11 mouse cellular contexts compared by ENCODE assay signal in genomic region chr1:34852116-34852878, GRCm38 (mm10). TPM values are rescaled to one million over a fixed set of nuclear protein-coding genes. Genes with fewer than 3 reads are reported as not detected.
DNase-seq lines count a peak whose midpoint lies in the region; ATAC-seq and TF ChIP-seq lines count a peak whose summit lies in the region.
"Had no signal": no experiment of that assay in that cellular context is flagged by ENCODE, and none has a peak within 500 bp of the region (broad histone marks: within the 10 kb centered on the region; RNA-seq: fewer than 3 reads in every experiment).

No protein-coding gene starts in this region.

- H3K36me3 ChIP-seq in heart, embryonic 15.5 days, result no peaks in the 10 kb centered on the region
- no peaks in the 10 kb centered on the region for H3K36me3 ChIP-seq in midbrain, embryonic 12.5 days
- no peaks in the 10 kb centered on the region for H3K36me3 ChIP-seq in midbrain, embryonic 10.5 days
- peaks cover 1% of the 10 kb centered on the region; the same call in 1 of the 2 replicates for H3K36me3 ChIP-seq in small intestine, adult 2 months (ENCODE audit: control insufficient read depth, insufficient read depth, low read length)
- no peaks in the 10 kb centered on the region for H3K36me3 ChIP-seq in forebrain, embryonic 10.5 days (replicated peaks)
- H3K36me3 ChIP-seq: limb, embryonic 15.5 days had no signal

- peaks cover 23% of the 10 kb centered on the region for H3K4me1 ChIP-seq in heart, embryonic 15.5 days (replicated peaks)
- peaks cover 24% of the 10 kb centered on the region; the same call in 1 of the 2 replicates for H3K4me1 ChIP-seq in midbrain, embryonic 12.5 days
- peaks cover 24% of the 10 kb centered on the region for H3K4me1 ChIP-seq in midbrain, embryonic 10.5 days
- peaks cover 12% of the 10 kb centered on the region for H3K4me1 ChIP-seq in small intestine, adult 2 months (ENCODE audit: control insufficient read depth, insufficient read depth, insufficient read length, low read length)
- peaks cover 18% of the 10 kb centered on the region for H3K4me1 ChIP-seq in forebrain, embryonic 10.5 days

- DNase-seq in heart, postnatal 14 days, result no peak
- no peak for DNase-seq in midbrain, embryonic 10.5 days (ENCODE audit: low spot score)
- DNase-seq in MN1 (ENCODE audit: low spot score), result no peak
- no peak for DNase-seq in forebrain, embryonic 10.5 days (ENCODE audit: extremely low spot score, low spot score)
- DNase-seq: cerebellum, adult 11-12 months; gastrocnemius, postnatal 10 days had no signal

- peak overlapping the region; percentile 8; the same call in 1 of the 2 replicates for H3K4me2 ChIP-seq in heart, embryonic 15.5 days
- H3K4me2 ChIP-seq in midbrain, embryonic 12.5 days (replicated peaks), result no peak overlapping the region
- H3K4me2 ChIP-seq: limb, embryonic 15.5 days had no signal

- H3K27me3 ChIP-seq in heart, embryonic 15.5 days, result no peaks in the 10 kb centered on the region
- H3K27me3 ChIP-seq in midbrain, embryonic 12.5 days, result no peaks in the 10 kb centered on the region
- H3K27me3 ChIP-seq in midbrain, embryonic 10.5 days (ENCODE audit: low read depth, poor library complexity, severe bottlenecking), result no peaks in the 10 kb centered on the region; the same call in 1 of the 2 replicates
- H3K27me3 ChIP-seq in small intestine, adult 2 months (ENCODE audit: control insufficient read depth, insufficient read depth, low read length), result no peaks in the 10 kb centered on the region
- no peaks in the 10 kb centered on the region for H3K27me3 ChIP-seq in forebrain, embryonic 10.5 days (ENCODE audit: poor library complexity, severe bottlenecking)
- H3K27me3 ChIP-seq: limb, embryonic 15.5 days had no signal

- H3K9me3 ChIP-seq in heart, embryonic 15.5 days (replicated peaks), result no peaks in the 10 kb centered on the region
- H3K9me3 ChIP-seq in midbrain, embryonic 12.5 days, result no peaks in the 10 kb centered on the region
- no peaks in the 10 kb centered on the region for H3K9me3 ChIP-seq in midbrain, embryonic 10.5 days (replicated peaks)
- H3K9me3 ChIP-seq in forebrain, embryonic 10.5 days, result no peaks in the 10 kb centered on the region
- H3K9me3 ChIP-seq: limb, embryonic 15.5 days had no signal

- peak overlapping the region; percentile 67 for H3K27ac ChIP-seq in heart, embryonic 15.5 days
- no peak overlapping the region for H3K27ac ChIP-seq in midbrain, embryonic 12.5 days (replicated peaks)
- no peak overlapping the region for H3K27ac ChIP-seq in midbrain, embryonic 10.5 days (replicated peaks)
- peak overlapping the region; percentile 91 for H3K27ac ChIP-seq in small intestine, adult 2 months (ENCODE audit: insufficient read depth, low read depth, low read length)
- no peak overlapping the region for H3K27ac ChIP-seq in forebrain, embryonic 10.5 days
- H3K27ac ChIP-seq: limb, embryonic 15.5 days had no signal

- 67% methylated on average over 11 of the region's 11 CpGs for WGBS in heart, embryonic 15.5 days
- 89% methylated on average over 11 of the region's 11 CpGs for WGBS in midbrain, embryonic 12.5 days
- 86% methylated on average over 11 of the region's 11 CpGs for WGBS in midbrain, embryonic 10.5 days
- WGBS in small intestine, adult 2 months, result 42% methylated on average over 11 of the region's 11 CpGs
- WGBS in forebrain, embryonic 10.5 days, result 90% methylated on average over 11 of the region's 11 CpGs

- intact Hi-C loops in heart, postnatal 14 days (cut with DNase I), result no loop called here

- TF ChIP-seq POLR2A in small intestine, adult 2 months (IDR thresholded peaks at IDR 0.05; ENCODE audit: low read depth, low read length), result no peak

- ATAC-seq in heart, embryonic 15.5 days (replicated peaks; ENCODE audit: insufficient number of reproducible peaks, insufficient read depth, low FRiP score, low read depth), result no peak
- no peak for ATAC-seq in midbrain, embryonic 12.5 days (ENCODE audit: low FRiP score, low read depth)
- peak; percentile 57 for ATAC-seq in inflammation-experienced regulatory T-cells, adult 6 months

- no peak overlapping the region for H3K4me3 ChIP-seq in heart, embryonic 15.5 days
- H3K4me3 ChIP-seq in midbrain, embryonic 12.5 days, result no peak overlapping the region
- no peak overlapping the region for H3K4me3 ChIP-seq in midbrain, embryonic 10.5 days
- H3K4me3 ChIP-seq in small intestine, adult 2 months (ENCODE audit: low read depth, low read length), result peak overlapping the region; percentile 52
- H3K4me3 ChIP-seq in forebrain, embryonic 10.5 days, result no peak overlapping the region
- H3K4me3 ChIP-seq: limb, embryonic 15.5 days had no signal

- no peak for TF ChIP-seq CTCF in small intestine, adult 2 months (IDR thresholded peaks at IDR 0.05; ENCODE audit: extremely low read depth, insufficient read length, insufficient replicate concordance, low read depth, low read length)

- no peak overlapping the region; the same call in 1 of the 2 replicates for H3K9ac ChIP-seq in heart, embryonic 15.5 days
- H3K9ac ChIP-seq in midbrain, embryonic 12.5 days (replicated peaks), result 0 out of 2 replicates have a peak overlapping the region, but pooled peaks have one; percentile 31
- H3K9ac ChIP-seq: limb, embryonic 15.5 days had no signal

RNA-seq across cellular contexts. Expression of gene Plekhb2, which starts 2.5 kb away (rescaled TPM):
- polyA plus RNA-seq in heart, embryonic 15.5 days (2015; fragmentation: Nextera tagmentation; extraction: Ambion mirVana), result 60.0 and 60.8 TPM in 2 replicates
- 10 to 100 TPM; 69.3 to 86.7 TPM for total RNA-seq in heart, postnatal 14 days (2021)
- polyA plus RNA-seq in midbrain, embryonic 12.5 days (2016; fragmentation: Nextera tagmentation; extraction: Ambion mirVana), result 47.9 and 53.2 TPM in 2 replicates
- 50.8 and 56.8 TPM in 2 replicates for polyA plus RNA-seq in midbrain, embryonic 10.5 days (2016; fragmentation: Nextera tagmentation; extraction: Ambion mirVana)
- polyA plus RNA-seq in inflammation-experienced regulatory T-cells, adult 6 months (2017; shearing (Covaris generic)), result 100 to 1,000 TPM; 107 to 209 (median 120) TPM
- 120 and 196 TPM in 2 replicates for polyA plus RNA-seq in small intestine, adult 2 months (2012; rRNA removed)
- polyA plus RNA-seq in forebrain, embryonic 10.5 days (2016; fragmentation: Nextera tagmentation; extraction: Ambion mirVana), result 43.2 and 44.7 TPM in 2 replicates

RNA-seq across cellular contexts. Expression of gene Fam168b, which starts 9.4 kb away (rescaled TPM):
- polyA plus RNA-seq in heart, embryonic 15.5 days (2015; fragmentation: Nextera tagmentation; extraction: Ambion mirVana), result 32.9 and 50.4 TPM in 2 replicates
- 10 to 100 TPM; 53.8 to 58.1 TPM for total RNA-seq in heart, postnatal 14 days (2021)
- polyA plus RNA-seq in midbrain, embryonic 12.5 days (2016; fragmentation: Nextera tagmentation; extraction: Ambion mirVana), result 167 and 183 TPM in 2 replicates
- 115 and 138 TPM in 2 replicates for polyA plus RNA-seq in midbrain, embryonic 10.5 days (2016; fragmentation: Nextera tagmentation; extraction: Ambion mirVana)
- polyA plus RNA-seq in inflammation-experienced regulatory T-cells, adult 6 months (2017; shearing (Covaris generic)), result 10 to 100 TPM; 15.0 to 27.8 (median 19.4) TPM
- 183 and 296 TPM in 2 replicates for polyA plus RNA-seq in small intestine, adult 2 months (2012; rRNA removed)
- 112 and 118 TPM in 2 replicates for polyA plus RNA-seq in forebrain, embryonic 10.5 days (2016; fragmentation: Nextera tagmentation; extraction: Ambion mirVana)

Comparison
In these comparisons a context has a peak if more than half of its experiments do, and no peak if none do; other contexts are left out.
1. H3K27ac ChIP-seq: peak in heart, embryonic 15.5 days (single experiment) and small intestine, adult 2 months (single experiment); none in midbrain, embryonic 12.5 days (single experiment), midbrain, embryonic 10.5 days (single experiment) and forebrain, embryonic 10.5 days (single experiment).